Mouse (Mus musculus): ENCODE results near the gene Vmn1r159. TPM values are rescaled to one million over a fixed set of nuclear protein-coding genes. Genes with fewer than 3 reads are reported as not detected.
"Not testable (repeated sequence)": the region's sequence is repeated elsewhere in the genome, so short reads cannot be mapped to it uniquely, and the experiment has no call there.

Vmn1r159 gene
- not detected in 2 replicates for total RNA-seq (2017)

DNA sequence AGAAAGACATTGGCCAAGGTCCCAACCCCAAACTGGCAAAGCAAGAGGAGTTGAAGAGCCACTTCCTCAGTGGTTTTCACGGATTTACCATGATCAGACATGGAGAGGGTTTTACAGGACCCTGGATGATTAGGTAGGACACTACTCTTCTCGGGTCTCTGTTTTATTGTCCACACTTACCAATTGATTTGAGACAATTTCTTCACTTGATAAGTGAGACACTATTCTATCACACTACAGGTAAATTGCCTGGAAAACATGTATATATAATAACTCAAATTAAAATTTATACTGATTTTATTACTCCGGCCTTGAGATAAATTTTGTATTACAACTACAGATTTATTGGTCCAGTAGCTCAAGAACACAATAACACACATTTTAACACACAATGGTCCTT, at the start of gene Vmn1r159:
Vmn1r159 (minus strand) TSS at position 101 of the 400 bp plus-strand sequence.
- not testable (repeated sequence) for ATAC-seq (replicated peaks in 1 of 2; ENCODE audit: insufficient read depth in 1 of 2, low FRiP score in 2 of 2, low TSS enrichment in 1 of 2, low read depth in 1 of 2, poor library complexity in 2 of 2, severe bottlenecking in 2 of 2)

DNA sequence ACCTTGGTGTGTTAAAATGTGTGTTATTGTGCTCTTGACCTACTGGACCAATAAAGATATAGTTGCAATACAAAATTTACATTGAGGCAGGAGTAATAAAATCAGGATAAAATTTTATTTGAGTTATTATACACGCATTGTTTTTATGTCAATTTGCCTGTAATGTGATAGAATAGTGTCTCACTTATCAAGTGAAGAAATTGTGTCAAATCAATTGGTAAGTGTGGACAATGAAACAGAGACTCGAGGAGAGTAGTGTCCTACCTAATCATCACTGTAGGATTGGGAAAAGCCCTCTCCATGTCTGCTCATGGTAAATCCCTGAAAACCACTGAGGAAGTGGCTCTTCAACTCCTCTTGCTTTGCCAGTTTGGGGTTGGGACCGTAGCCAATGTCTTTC, 27.5 kb upstream of the Vmn1r159 start, which contains the start of gene Vmn1r160:
Vmn1r160 (plus strand) TSS at position 301 of the 400 bp plus-strand sequence.
- not testable (repeated sequence) for ATAC-seq (replicated peaks in 1 of 2; ENCODE audit: insufficient read depth in 1 of 2, low FRiP score in 2 of 2, low TSS enrichment in 1 of 2, low read depth in 1 of 2, poor library complexity in 2 of 2, severe bottlenecking in 2 of 2)

Other genes with a start within 250 kb of the Vmn1r159 start
- gene Vmn1r155, start 185.6 kb downstream of the Vmn1r159 start, total RNA-seq (2017), result not detected in 2 replicates
- not detected in 2 replicates for gene Gm8693, start 151.3 kb downstream of the Vmn1r159 start, total RNA-seq (2017)
- gene Gm4567, start 123.9 kb downstream of the Vmn1r159 start, total RNA-seq (2017), result not detected in 2 replicates
- not detected in 2 replicates for gene Vmn1r157, start 81.9 kb downstream of the Vmn1r159 start, total RNA-seq (2017)
- gene Vmn1r158, start 52.8 kb downstream of the Vmn1r159 start, total RNA-seq (2017), result not detected in 2 replicates
- gene Vmn1r160, start 27.6 kb upstream of the Vmn1r159 start, total RNA-seq (2017), result not detected in 2 replicates
- gene Gm4214, start 141.1 kb upstream of the Vmn1r159 start, total RNA-seq (2017), result not detected in 2 replicates
- not detected in 2 replicates for gene Gm4216, start 176.3 kb upstream of the Vmn1r159 start, total RNA-seq (2017)
- not detected in 2 replicates for gene Vmn1r163, start 211.9 kb upstream of the Vmn1r159 start, total RNA-seq (2017)
- gene Gm8720, start 223.9 kb upstream of the Vmn1r159 start, total RNA-seq (2017), result not detected in 2 replicates

Measured in hematopoietic stem cell, adult 5-6 weeks (primary cell).